Mouse (Mus musculus) spleen, postnatal 14 days (tissue): ENCODE results near the gene Mapkapk3.

ENCODE experiments used
- DNase-seq, 2 experiments: peaks; one replicate each; pipeline ENCODE4 v3.0.0; 2021 to 2022; ENCODE audit warnings: low spot score in 2 of 2

The Mapkapk3 gene

GRCm38 (mm10) chr9:107290897-107291296 is 1.2 kb upstream of the Mapkapk3 start:
- DNase-seq, result peak; percentile 69 to 84

GRCm38 (mm10) chr9:107288711-107289110 is 966 bp downstream of the Mapkapk3 start:
- DNase-seq, result peak; percentile 21 to 44

GRCm38 (mm10) chr9:107288105-107288650 is 1.5 kb downstream of the Mapkapk3 start:
- DNase-seq, result no peak

- DNase-seq, result no peak
Observed at GRCm38 (mm10) chr9:107287294-107287693, 2.4 kb downstream of the Mapkapk3 start.

GRCm38 (mm10) chr9:107285009-107285408 is 4.7 kb downstream of the Mapkapk3 start:
- no peak for DNase-seq

- DNase-seq, result no peak
Observed at GRCm38 (mm10) chr9:107282951-107283350, 6.7 kb downstream of the Mapkapk3 start.

- no peak for DNase-seq
Observed at GRCm38 (mm10) chr9:107281241-107281987, 8.3 kb downstream of the Mapkapk3 start.

GRCm38 (mm10) chr9:107280322-107281027 is 9.2 kb downstream of the Mapkapk3 start:
- DNase-seq, result no peak

GRCm38 (mm10) chr9:107279378-107280321 is 10.0 kb downstream of the Mapkapk3 start:
- no peak for DNase-seq

- no peak for DNase-seq
Observed at GRCm38 (mm10) chr9:107278527-107279377, 10.9 kb downstream of the Mapkapk3 start.

GRCm38 (mm10) chr9:107278126-107278525 is 11.6 kb downstream of the Mapkapk3 start:
- no peak for DNase-seq

- DNase-seq, result no peak
Observed at GRCm38 (mm10) chr9:107277603-107278002, 12.1 kb downstream of the Mapkapk3 start.

- DNase-seq, result no peak
Observed at GRCm38 (mm10) chr9:107275710-107276109, 14.0 kb downstream of the Mapkapk3 start.

GRCm38 (mm10) chr9:107274751-107275150 is 14.9 kb downstream of the Mapkapk3 start:
- no peak for DNase-seq

- no peak for DNase-seq
Observed at GRCm38 (mm10) chr9:107273184-107273583, 16.5 kb downstream of the Mapkapk3 start.

- no peak for DNase-seq
Observed at GRCm38 (mm10) chr9:107272284-107272683, 17.4 kb downstream of the Mapkapk3 start.

GRCm38 (mm10) chr9:107271177-107271938 is 18.3 kb downstream of the Mapkapk3 start:
- DNase-seq, result no peak

GRCm38 (mm10) chr9:107269772-107270171 is 19.9 kb downstream of the Mapkapk3 start:
- no peak for DNase-seq

- DNase-seq, result no peak
Observed at GRCm38 (mm10) chr9:107267721-107268402, 21.8 kb downstream of the Mapkapk3 start.
